Mouse (Mus musculus) limb, embryonic 13.5 days (tissue): ENCODE data around the gene Nos1. TPM values are rescaled to one million over a fixed set of nuclear protein-coding genes. Genes with fewer than 3 reads are reported as not detected.
"Not testable (repeated sequence)": the region's sequence is repeated elsewhere in the genome, so short reads cannot be mapped to it uniquely, and the experiment has no call there.

Experiments
- ATAC-seq: fragments of 200-750 bp; cut with Nextera tagmentation; 2 replicates; pipeline ENCODE4 v1.8.0; 2017; ENCODE audit warnings: low read depth, moderate number of reproducible peaks, moderate TSS enrichment; ENCODE audit not compliant: low FRiP score
- H3K27ac ChIP-seq: fragments of 300-500 bp; sonication (generic); 2 replicates; pipeline ENCODE4 v1.5.1; 2015; ENCODE audit warnings: inconsistent platforms, mild to moderate bottlenecking, moderate library complexity
- H3K27me3 ChIP-seq: fragments of 300-500 bp; sonication (generic); 2 replicates; pipeline ENCODE4 v1.6.1; 2015; ENCODE audit warnings: mild to moderate bottlenecking, inconsistent platforms
- H3K36me3 ChIP-seq: fragments of 300-500 bp; sonication (generic); 2 replicates; pipeline ENCODE4 v1.6.1; 2015; ENCODE audit warnings: inconsistent platforms, mild to moderate bottlenecking, moderate library complexity
- H3K4me1 ChIP-seq: fragments of 300-500 bp; sonication (generic); 2 replicates; pipeline ENCODE4 v1.6.1; 2015; ENCODE audit warnings: inconsistent platforms
- H3K4me2 ChIP-seq: fragments of 300-500 bp; sonication (generic); replicated peaks from 2 replicates; pipeline ENCODE4 v1.6.1; 2015; ENCODE audit warnings: inconsistent platforms, mild to moderate bottlenecking, moderate library complexity
- H3K4me3 ChIP-seq: fragments of 300-500 bp; sonication (generic); 2 replicates; pipeline ENCODE4 v1.5.1; 2015; ENCODE audit warnings: moderate library complexity, mild to moderate bottlenecking, inconsistent platforms
- H3K9ac ChIP-seq: fragments of 300-500 bp; sonication (generic); 2 replicates; pipeline ENCODE4 v1.6.1; 2015; ENCODE audit warnings: mild to moderate bottlenecking, inconsistent platforms
- H3K9me3 ChIP-seq: fragments of 300-500 bp; sonication (generic); 2 replicates; pipeline ENCODE4 v1.6.1; 2016; ENCODE audit warnings: inconsistent platforms
- whole genome bisulfite sequencing: fragments of 180-500 bp; shearing (Covaris S2); methylation state at CpG from one replicate; pipeline ENCODE4 v1.1.7; 2015; 5-methylcytosine and 5-hydroxymethylcytosine counted together
- polyA plus RNA-seq: library from polyadenylated mRNA; unstranded; fragments of >200 nt; fragmentation: Nextera tagmentation; extraction: Ambion mirVana; gene quantifications from 2 replicates; pipeline ENCODE4 v1.2.1, GENCODE M21; 2015

Gene Nos1
- polyA plus RNA-seq, 1 experiment from 2014 or later: 0.28 TPM

DNA sequence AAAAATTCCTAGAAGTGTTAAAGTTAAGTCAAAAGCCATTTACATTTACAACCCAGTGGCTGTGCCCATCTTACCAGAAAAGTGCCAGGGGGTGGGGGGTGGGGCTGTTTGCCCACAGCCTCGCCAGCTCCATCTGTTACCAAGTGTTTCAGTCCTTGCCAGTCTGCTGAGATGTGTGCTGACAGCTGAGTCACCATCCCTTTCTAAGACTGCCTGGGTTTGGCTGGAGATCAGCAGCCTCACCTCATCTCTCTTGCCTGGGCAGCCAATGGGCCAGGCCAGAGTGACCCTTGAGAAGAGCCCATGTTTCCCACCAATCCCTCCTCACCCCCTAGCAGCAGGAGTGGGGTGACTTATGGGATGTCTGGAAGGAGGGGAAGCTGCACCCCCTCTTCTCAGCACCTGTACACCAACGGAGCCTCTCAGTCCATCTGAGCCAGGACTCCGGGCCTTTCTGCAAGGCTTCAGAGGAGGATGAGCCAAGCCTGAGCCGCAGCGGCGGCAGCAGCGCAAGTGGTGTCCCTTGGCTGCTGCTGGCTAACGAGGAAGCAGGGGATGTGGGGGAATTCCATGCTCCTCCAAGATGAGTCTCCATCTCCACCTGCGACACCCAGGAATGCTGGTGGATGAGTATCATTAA lies 100.2 kb downstream of the Nos1 start:
- no peak overlapping the region for H3K4me2 ChIP-seq
- WGBS: 86% methylated on average over 9 of the region's 9 CpGs
- 0 out of 2 replicates have a peak, but pooled peaks cover 3% of the 10 kb centered on the region for H3K9me3 ChIP-seq
- ATAC-seq: no peak
- H3K4me3 ChIP-seq: no peak overlapping the region
- no peaks in the 10 kb centered on the region for H3K4me1 ChIP-seq
- H3K9ac ChIP-seq: no peak overlapping the region
- no peaks in the 10 kb centered on the region for H3K27me3 ChIP-seq
- no peak overlapping the region for H3K27ac ChIP-seq
- H3K36me3 ChIP-seq: no peaks in the 10 kb centered on the region

DNA sequence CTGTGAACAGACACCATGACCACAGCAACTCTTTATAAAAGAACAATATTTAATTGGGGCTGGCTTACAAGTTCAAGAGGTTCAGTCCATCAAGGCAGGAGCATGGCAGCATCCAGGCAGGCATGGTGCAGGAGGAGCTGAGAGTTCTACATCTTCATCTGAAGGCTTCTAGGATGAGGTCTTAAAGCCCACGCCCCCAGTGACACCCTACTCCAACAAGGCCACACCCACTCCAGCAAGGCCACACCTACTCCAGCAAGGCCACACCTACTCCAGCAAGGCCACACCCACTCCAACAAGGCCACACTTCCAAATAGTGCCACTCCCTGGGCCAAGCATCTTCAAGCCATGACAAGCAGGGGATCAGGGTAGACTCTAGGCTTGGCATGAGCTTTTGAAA lies 101.6 kb downstream of the Nos1 start:
- not testable (repeated sequence) for ATAC-seq, H3K36me3 ChIP-seq, H3K27ac ChIP-seq, H3K4me3 ChIP-seq, H3K4me2 ChIP-seq, H3K4me1 ChIP-seq, H3K9ac ChIP-seq, H3K9me3 ChIP-seq, H3K27me3 ChIP-seq
- 70% methylated on average over 1 of the region's 1 CpGs for WGBS

GRCm38 (mm10) chr5:117884991-117885390 lies 104.2 kb downstream of the Nos1 start:
- no peak for ATAC-seq

GRCm38 (mm10) chr5:117888126-117888525 lies 107.3 kb downstream of the Nos1 start:
- 76% methylated on average over 3 of the region's 3 CpGs for WGBS
- Histone ChIP-seq H3K9me3 (no peaks in the 10 kb centered on the region), H3K36me3 (no peaks in the 10 kb centered on the region), H3K9ac (no peak overlapping the region), H3K4me3 (no peak overlapping the region), H3K4me2 (no peak overlapping the region), H3K27ac (no peak overlapping the region), H3K4me1 (no peaks in the 10 kb centered on the region), H3K27me3 (no peaks in the 10 kb centered on the region)
- no peak for ATAC-seq

More at GRCm38 (mm10) chr5:117884991-117885390, 104.2 kb downstream of the Nos1 start:
- H3K9ac ChIP-seq: no peak overlapping the region
- H3K36me3 ChIP-seq: no peaks in the 10 kb centered on the region
- H3K27me3 ChIP-seq: no peaks in the 10 kb centered on the region
- no peaks in the 10 kb centered on the region for H3K9me3 ChIP-seq
- no peaks in the 10 kb centered on the region for H3K4me1 ChIP-seq
- H3K4me2 ChIP-seq: no peak overlapping the region
- no peak overlapping the region for H3K4me3 ChIP-seq
- 62% methylated on average over 2 of the region's 2 CpGs for WGBS
- no peak overlapping the region for H3K27ac ChIP-seq

DNA sequence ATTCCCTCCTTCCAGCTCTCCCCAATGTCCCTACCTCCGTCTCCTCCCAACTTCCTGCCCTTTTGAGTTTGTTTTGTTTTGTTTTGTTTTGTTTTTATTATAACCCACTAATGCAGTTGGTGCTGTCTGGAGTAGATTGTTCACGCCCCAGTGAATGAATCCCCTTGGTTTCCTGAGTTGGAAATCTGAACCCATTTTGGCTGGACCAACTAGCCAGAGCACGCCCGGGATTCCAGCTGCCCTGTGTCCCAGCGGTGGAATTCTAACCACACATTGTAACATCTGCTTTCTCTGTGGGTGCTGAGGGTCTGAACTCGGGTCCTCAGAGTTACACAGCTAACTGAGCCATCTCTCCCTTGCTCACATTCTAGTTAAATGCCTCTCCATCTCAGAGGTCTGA lies 108.1 kb downstream of the Nos1 start:
- WGBS: 43% methylated on average over 6 of the region's 6 CpGs
- Histone ChIP-seq H3K27me3 (no peaks in the 10 kb centered on the region), H3K9ac (no peak overlapping the region), H3K36me3 (no peaks in the 10 kb centered on the region), H3K4me1 (no peaks in the 10 kb centered on the region), H3K4me2 (no peak overlapping the region), H3K4me3 (no peak overlapping the region), H3K9me3 (no peaks in the 10 kb centered on the region), H3K27ac (no peak overlapping the region)
- ATAC-seq: no peak

- WGBS: 69% methylated on average over 8 of the region's 8 CpGs
- H3K9ac ChIP-seq: no peak overlapping the region
- no peaks in the 10 kb centered on the region for H3K36me3 ChIP-seq
- no peak overlapping the region for H3K4me3 ChIP-seq
- no peak for ATAC-seq
- no peaks in the 10 kb centered on the region for H3K9me3 ChIP-seq
- H3K27me3 ChIP-seq: no peaks in the 10 kb centered on the region
- no peak overlapping the region for H3K4me2 ChIP-seq
- H3K27ac ChIP-seq: no peak overlapping the region
- H3K4me1 ChIP-seq: no peaks in the 10 kb centered on the region
These were observed 108.7 kb downstream of the Nos1 start for GRCm38 (mm10) chr5:117889571-117889970.

GRCm38 (mm10) chr5:117890871-117891270 lies 110.0 kb downstream of the Nos1 start:
- 70% methylated on average over 8 of the region's 8 CpGs for WGBS
- Histone ChIP-seq H3K9me3 (no peaks in the 10 kb centered on the region), H3K4me3 (no peak overlapping the region), H3K27me3 (no peaks in the 10 kb centered on the region), H3K4me1 (no peaks in the 10 kb centered on the region), H3K27ac (no peak overlapping the region), H3K36me3 (no peaks in the 10 kb centered on the region), H3K4me2 (no peak overlapping the region), H3K9ac (no peak overlapping the region)
- ATAC-seq: no peak

- Histone ChIP-seq H3K4me2 (no peak overlapping the region), H3K9ac (no peak overlapping the region)
These were observed 110.7 kb downstream of the Nos1 start for GRCm38 (mm10) chr5:117891545-117891944.

DNA sequence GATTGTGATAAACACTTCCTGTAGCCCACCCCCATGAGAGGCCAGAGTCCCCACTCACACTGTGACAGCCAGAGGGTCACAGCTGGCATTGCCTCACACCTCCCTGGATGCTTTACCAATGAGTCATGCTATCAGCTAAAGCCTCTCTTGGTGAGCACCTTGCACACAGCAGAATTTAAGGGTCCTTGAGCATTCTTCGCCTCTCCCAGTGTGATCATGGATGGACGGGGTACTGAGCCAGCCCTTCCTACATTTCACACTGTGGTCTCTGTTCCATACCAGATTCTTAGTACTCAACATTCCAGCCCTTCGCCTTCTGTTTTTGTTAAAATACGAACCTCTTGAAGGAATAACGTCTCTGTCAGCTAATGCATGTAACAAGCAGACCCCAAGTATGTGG lies 113.2 kb downstream of the Nos1 start:
- WGBS: 87% methylated on average over 5 of the region's 5 CpGs
- H3K9me3 ChIP-seq: no peaks in the 10 kb centered on the region
- H3K36me3 ChIP-seq: no peaks in the 10 kb centered on the region
- H3K4me2 ChIP-seq: no peak overlapping the region
- no peak for ATAC-seq
- H3K4me3 ChIP-seq: no peak overlapping the region
- no peaks in the 10 kb centered on the region for H3K27me3 ChIP-seq
- H3K4me1 ChIP-seq: peaks cover 16% of the 10 kb centered on the region; the same call in 1 of the 2 replicates
- no peak overlapping the region for H3K27ac ChIP-seq
- H3K9ac ChIP-seq: no peak overlapping the region

More at GRCm38 (mm10) chr5:117891545-117891944, 110.7 kb downstream of the Nos1 start:
- Histone ChIP-seq H3K36me3 (no peaks in the 10 kb centered on the region), H3K4me1 (no peaks in the 10 kb centered on the region), H3K27me3 (no peaks in the 10 kb centered on the region), H3K4me3 (no peak overlapping the region), H3K9me3 (no peaks in the 10 kb centered on the region), H3K27ac (no peak overlapping the region)
- ATAC-seq: no peak
- 79% methylated on average over 5 of the region's 5 CpGs for WGBS

GRCm38 (mm10) chr5:117898055-117898806 lies 117.4 kb downstream of the Nos1 start:
- 15% methylated on average over 9 of the region's 9 CpGs for WGBS
- Histone ChIP-seq H3K9me3 (no peaks in the 10 kb centered on the region), H3K27ac (no peak overlapping the region), H3K27me3 (0 out of 2 replicates have a peak, but pooled peaks cover 7% of the 10 kb centered on the region), H3K4me1 (peaks cover 20% of the 10 kb centered on the region; the same call in 1 of the 2 replicates), H3K4me2 (no peak overlapping the region), H3K4me3 (no peak overlapping the region), H3K9ac (no peak overlapping the region), H3K36me3 (no peaks in the 10 kb centered on the region)
- peak; percentile 88 for ATAC-seq

GRCm38 (mm10) chr5:117899361-117899760 lies 118.5 kb downstream of the Nos1 start:
- H3K4me3 ChIP-seq: no peak overlapping the region
- H3K4me2 ChIP-seq: no peak overlapping the region
- H3K9ac ChIP-seq: no peak overlapping the region
- H3K4me1 ChIP-seq: peaks cover 20% of the 10 kb centered on the region; the same call in 1 of the 2 replicates
- H3K27me3 ChIP-seq: 0 out of 2 replicates have a peak, but pooled peaks cover 7% of the 10 kb centered on the region
- ATAC-seq: no peak
- 67% methylated on average over 10 of the region's 10 CpGs for WGBS
- H3K27ac ChIP-seq: no peak overlapping the region
- H3K36me3 ChIP-seq: no peaks in the 10 kb centered on the region
- H3K9me3 ChIP-seq: no peaks in the 10 kb centered on the region

- Histone ChIP-seq H3K9ac (no peak overlapping the region), H3K27ac (no peak overlapping the region), H3K9me3 (no peaks in the 10 kb centered on the region), H3K4me1 (peaks cover 20% of the 10 kb centered on the region; the same call in 1 of the 2 replicates), H3K4me2 (no peak overlapping the region), H3K36me3 (no peaks in the 10 kb centered on the region), H3K4me3 (no peak overlapping the region), H3K27me3 (0 out of 2 replicates have a peak, but pooled peaks cover 7% of the 10 kb centered on the region)
- 27% methylated on average over 13 of the region's 13 CpGs for WGBS
- ATAC-seq: no peak
These were observed 120.3 kb downstream of the Nos1 start for GRCm38 (mm10) chr5:117900921-117901705.
